In genomic region chr16:7451193-7451592, GRCm38 (mm10) we compare ENCODE assay signal across 23 mouse cellular contexts.
DNase-seq lines count a peak whose midpoint lies in the region; ATAC-seq and TF ChIP-seq lines count a peak whose summit lies in the region.
"Had no signal": no experiment of that assay in that cellular context is flagged by ENCODE, and none has a peak within 500 bp of the region (broad histone marks: within the 10 kb centered on the region; RNA-seq: fewer than 3 reads in every experiment).

No protein-coding gene starts in this region.

- no peaks in the 10 kb centered on the region for H3K36me3 ChIP-seq in forebrain, embryonic 16.5 days (ENCODE audit: control insufficient read depth, insufficient read depth)
- no peaks in the 10 kb centered on the region for H3K36me3 ChIP-seq in forebrain, embryonic 13.5 days (ENCODE audit: poor library complexity, severe bottlenecking)
- no peaks in the 10 kb centered on the region for H3K36me3 ChIP-seq in midbrain, postnatal 0 days (ENCODE audit: insufficient read depth, low read length)
- H3K36me3 ChIP-seq in midbrain, embryonic 10.5 days: no peaks in the 10 kb centered on the region
- H3K36me3 ChIP-seq in thymus, adult 2 months (ENCODE audit: control insufficient read depth, insufficient read depth, low read length): no peaks in the 10 kb centered on the region
- H3K36me3 ChIP-seq: limb, embryonic 13.5 days; lung, embryonic 15.5 days; neural tube, embryonic 12.5 days had no signal

- no peak for ATAC-seq in forebrain, embryonic 16.5 days
- ATAC-seq in forebrain, embryonic 13.5 days: no peak
- no peak for ATAC-seq in midbrain, postnatal 0 days (ENCODE audit: low FRiP score)
- ATAC-seq: inflammation-experienced regulatory T-cells, adult 6 months had no signal

- H3K9me3 ChIP-seq in forebrain, embryonic 16.5 days (ENCODE audit: control insufficient read depth, low read length): no peaks in the 10 kb centered on the region
- H3K9me3 ChIP-seq in forebrain, embryonic 13.5 days (replicated peaks): no peaks in the 10 kb centered on the region
- H3K9me3 ChIP-seq in midbrain, postnatal 0 days (ENCODE audit: low read length): no peaks in the 10 kb centered on the region
- no peaks in the 10 kb centered on the region for H3K9me3 ChIP-seq in midbrain, embryonic 10.5 days (replicated peaks)
- H3K9me3 ChIP-seq: limb, embryonic 13.5 days; lung, embryonic 15.5 days; neural tube, embryonic 12.5 days had no signal

- TF ChIP-seq CTCF in midbrain, postnatal 0 days (IDR thresholded peaks at IDR 0.05): no peak
- no peak for TF ChIP-seq CTCF in cerebellum, adult 2 months (IDR thresholded peaks at IDR 0.05; ENCODE audit: borderline replicate concordance, insufficient read depth, low read depth, low read length)
- TF ChIP-seq CTCF in thymus, adult 2 months (IDR thresholded peaks at IDR 0.05; ENCODE audit: borderline replicate concordance, control insufficient read depth, extremely low read depth, insufficient read depth, low read length, poor library complexity): no peak

- peak overlapping the region; percentile 39 for H3K27ac ChIP-seq in forebrain, embryonic 16.5 days (ENCODE audit: low read length)
- no peak overlapping the region for H3K27ac ChIP-seq in forebrain, embryonic 13.5 days
- no peak overlapping the region for H3K27ac ChIP-seq in midbrain, postnatal 0 days (ENCODE audit: low read depth, low read length)
- no peak overlapping the region for H3K27ac ChIP-seq in midbrain, embryonic 10.5 days (replicated peaks)
- no peak overlapping the region for H3K27ac ChIP-seq in cerebellum, adult 2 months (ENCODE audit: insufficient read depth, low read length)
- H3K27ac ChIP-seq in thymus, adult 2 months (ENCODE audit: control insufficient read depth, insufficient read depth, low read length): no peak overlapping the region
- H3K27ac ChIP-seq: gastrocnemius, adult 2 months; heart, adult 2 months; left cerebral cortex, adult 2 months; limb, embryonic 13.5 days; liver, embryonic 14.5 days; lung, embryonic 15.5 days; macrophage; neural tube, embryonic 12.5 days had no signal

- WGBS in forebrain, embryonic 16.5 days: 70% methylated on average over 3 of the region's 3 CpGs
- 87% methylated on average over 3 of the region's 3 CpGs for WGBS in forebrain, embryonic 13.5 days
- 88% methylated on average over 3 of the region's 3 CpGs for WGBS in midbrain, postnatal 0 days
- WGBS in midbrain, embryonic 10.5 days: 94% methylated on average over 3 of the region's 3 CpGs
- WGBS in cerebellum, adult 2 months: 8% methylated on average over 3 of the region's 3 CpGs
- WGBS in thymus, adult 2 months: 93% methylated on average over 3 of the region's 3 CpGs

- no peak overlapping the region for H3K4me2 ChIP-seq in forebrain, embryonic 16.5 days (ENCODE audit: low read length)
- H3K4me2 ChIP-seq in forebrain, embryonic 13.5 days: no peak overlapping the region
- no peak overlapping the region for H3K4me2 ChIP-seq in midbrain, postnatal 0 days (ENCODE audit: low read depth, low read length, poor library complexity, severe bottlenecking)
- H3K4me2 ChIP-seq: limb, embryonic 13.5 days; lung, embryonic 15.5 days; midbrain, embryonic 11.5 days; neural tube, embryonic 12.5 days had no signal

- peak; percentile 17 for DNase-seq in midbrain, postnatal 0 days (ENCODE audit: low spot score)
- DNase-seq in midbrain, embryonic 10.5 days (ENCODE audit: low spot score): no peak
- peak; percentile 40 to 79 for DNase-seq in cerebellum, adult 2 months
- DNase-seq in cerebellum, postnatal 36 days: peak; percentile 20 to 35
- DNase-seq in urinary bladder, postnatal 14 days (ENCODE audit: low spot score): no peak
- DNase-seq in thymus, adult 2 months: no peak
- DNase-seq: B cell, adult 2 months; gastrocnemius, adult 2 months; heart, adult 2 months; kidney, adult 8-10 months; kidney, postnatal 25 days; right cerebral cortex, adult 18-20 months; thymus, postnatal 14 days had no signal

- no peak overlapping the region for H3K9ac ChIP-seq in forebrain, embryonic 16.5 days (replicated peaks; ENCODE audit: low read depth, low read length)
- H3K9ac ChIP-seq in forebrain, embryonic 13.5 days: no peak overlapping the region
- no peak overlapping the region for H3K9ac ChIP-seq in midbrain, postnatal 0 days (replicated peaks; ENCODE audit: low read length, poor library complexity, severe bottlenecking)
- H3K9ac ChIP-seq: limb, embryonic 13.5 days; liver, embryonic 14.5 days; lung, embryonic 15.5 days; neural tube, embryonic 12.5 days had no signal

- H3K4me1 ChIP-seq in forebrain, embryonic 16.5 days (replicated peaks; ENCODE audit: control insufficient read depth, insufficient read depth, low read length): peaks cover 20% of the 10 kb centered on the region
- H3K4me1 ChIP-seq in forebrain, embryonic 13.5 days: peaks cover 23% of the 10 kb centered on the region
- H3K4me1 ChIP-seq in midbrain, postnatal 0 days (ENCODE audit: insufficient read depth, low read length): no peaks in the 10 kb centered on the region
- peaks cover 11% of the 10 kb centered on the region; the same call in 1 of the 2 replicates for H3K4me1 ChIP-seq in midbrain, embryonic 10.5 days
- H3K4me1 ChIP-seq in cerebellum, adult 2 months (ENCODE audit: control insufficient read depth, insufficient read depth, low read length): no peaks in the 10 kb centered on the region; the same call in 1 of the 2 replicates
- H3K4me1 ChIP-seq in thymus, adult 2 months (replicated peaks; ENCODE audit: control insufficient read depth, insufficient read depth, low read length): no peaks in the 10 kb centered on the region
- H3K4me1 ChIP-seq: lung, embryonic 15.5 days had no signal

- no peak for TF ChIP-seq POLR2A in cerebellum, adult 2 months (IDR thresholded peaks at IDR 0.05; ENCODE audit: borderline replicate concordance, insufficient read depth, low read length)
- TF ChIP-seq POLR2A in thymus, adult 2 months (IDR thresholded peaks at IDR 0.05; ENCODE audit: control insufficient read depth, extremely low read depth, insufficient read depth, low read length, poor library complexity): no peak

- no peak overlapping the region for H3K4me3 ChIP-seq in forebrain, embryonic 16.5 days (replicated peaks; ENCODE audit: low read length)
- H3K4me3 ChIP-seq in forebrain, embryonic 13.5 days: no peak overlapping the region
- no peak overlapping the region for H3K4me3 ChIP-seq in midbrain, postnatal 0 days (ENCODE audit: low read depth, low read length)
- no peak overlapping the region for H3K4me3 ChIP-seq in midbrain, embryonic 10.5 days
- H3K4me3 ChIP-seq in cerebellum, adult 2 months (replicated peaks; ENCODE audit: insufficient read depth, low read depth, low read length): no peak overlapping the region
- no peak overlapping the region for H3K4me3 ChIP-seq in thymus, adult 2 months (ENCODE audit: control insufficient read depth, insufficient read depth, low read length)
- H3K4me3 ChIP-seq: gastrocnemius, adult 2 months; heart, adult 2 months; left cerebral cortex, adult 2 months; limb, embryonic 13.5 days; lung, embryonic 15.5 days; neural tube, embryonic 12.5 days had no signal

- no peaks in the 10 kb centered on the region for H3K27me3 ChIP-seq in forebrain, embryonic 16.5 days (replicated peaks; ENCODE audit: control insufficient read depth, insufficient read depth, low read length)
- H3K27me3 ChIP-seq in forebrain, embryonic 13.5 days: no peaks in the 10 kb centered on the region
- H3K27me3 ChIP-seq in midbrain, postnatal 0 days (ENCODE audit: insufficient read depth, low read length): no peaks in the 10 kb centered on the region
- no peaks in the 10 kb centered on the region for H3K27me3 ChIP-seq in midbrain, embryonic 10.5 days (ENCODE audit: low read depth, poor library complexity, severe bottlenecking)
- no peaks in the 10 kb centered on the region for H3K27me3 ChIP-seq in cerebellum, adult 2 months (ENCODE audit: control insufficient read depth, insufficient read depth, low read length)
- no peaks in the 10 kb centered on the region for H3K27me3 ChIP-seq in thymus, adult 2 months (ENCODE audit: control insufficient read depth, insufficient read depth, low read length)
- H3K27me3 ChIP-seq: limb, embryonic 13.5 days; lung, embryonic 15.5 days; neural tube, embryonic 12.5 days had no signal

Comparison
In these comparisons a context has a peak if more than half of its experiments do, and no peak if none do; other contexts are left out.
1. DNase-seq: peak in midbrain, postnatal 0 days (single experiment), cerebellum, adult 2 months (2 of 2) and cerebellum, postnatal 36 days (2 of 2); none in midbrain, embryonic 10.5 days (single experiment), urinary bladder, postnatal 14 days (single experiment) and thymus, adult 2 months (single experiment).